Mouse (Mus musculus): ENCODE measurements around the gene Svs4.
"Not testable (repeated sequence)": the region's sequence is repeated elsewhere in the genome, so short reads cannot be mapped to it uniquely, and the experiment has no call there.

Gene Svs4

DNA sequence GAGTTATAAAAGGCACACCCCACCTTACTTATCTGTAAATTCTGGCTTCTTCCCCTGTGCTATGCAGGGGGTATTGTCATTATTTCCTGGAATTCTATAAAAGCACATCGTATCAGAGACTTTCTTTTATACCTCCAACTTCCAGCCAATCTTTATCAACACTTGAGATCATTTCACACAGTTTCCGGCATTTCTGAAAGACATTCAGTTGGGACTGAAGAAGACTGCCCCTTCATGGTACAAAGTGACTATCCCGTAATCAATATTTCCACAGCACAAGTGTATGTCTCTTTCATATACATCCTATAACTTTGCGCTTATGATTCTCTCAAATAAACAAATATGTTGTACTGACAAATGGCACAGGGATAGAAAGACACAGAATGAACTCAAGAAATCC lies at the start of gene Svs4:
TSS of gene Svs4 (minus strand) at position 101 of the 400 bp plus-strand sequence.
- DNase-seq (ENCODE audit: low read depth) = no peak

DNA sequence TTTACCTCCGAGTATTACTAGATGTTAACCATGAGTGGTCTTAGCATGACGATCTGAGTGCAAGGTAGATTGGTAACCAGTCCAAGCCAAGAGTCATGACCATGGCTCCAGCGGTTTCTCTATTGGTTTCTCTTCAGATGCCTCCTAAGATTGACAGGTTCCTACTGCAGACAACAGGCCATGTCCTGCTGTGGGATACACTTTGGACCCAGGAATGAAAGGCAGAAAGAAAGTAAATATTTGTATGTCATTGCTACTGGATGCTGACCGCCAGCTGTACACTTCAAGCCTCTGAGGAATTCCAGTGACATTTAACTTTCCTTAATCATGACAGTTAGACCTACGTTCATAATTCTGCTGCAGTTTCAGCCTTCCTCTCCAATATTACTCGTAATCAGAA lies 42.7 kb upstream of the Svs4 start:
- no peak for DNase-seq (ENCODE audit: low read depth)

DNA sequence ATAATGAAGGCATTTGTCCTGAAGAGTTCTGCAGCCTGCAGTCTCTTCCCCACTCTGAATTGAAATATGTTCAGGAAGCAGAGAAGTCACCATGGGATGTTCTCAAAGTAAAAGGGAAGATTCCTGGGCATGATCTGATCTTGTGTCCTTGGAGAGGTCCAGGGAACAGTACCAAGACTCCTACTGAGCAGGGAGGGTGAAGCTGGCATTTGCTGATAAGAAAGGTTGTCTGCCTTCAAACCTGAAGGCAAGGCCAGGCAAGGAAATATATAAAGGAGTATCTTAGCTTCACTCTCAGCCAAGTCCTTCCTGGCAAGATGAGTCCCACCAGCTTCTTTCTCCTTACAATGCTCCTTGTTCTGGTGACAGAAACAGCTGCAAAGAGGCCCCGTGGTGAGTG lies 38.2 kb upstream of the Svs4 start, which contains the start of gene Svs6:
TSS of gene Svs6 (plus strand) at position 301 of the 400 bp plus-strand sequence.
- DNase-seq (ENCODE audit: low read depth) = not testable (repeated sequence)

DNA sequence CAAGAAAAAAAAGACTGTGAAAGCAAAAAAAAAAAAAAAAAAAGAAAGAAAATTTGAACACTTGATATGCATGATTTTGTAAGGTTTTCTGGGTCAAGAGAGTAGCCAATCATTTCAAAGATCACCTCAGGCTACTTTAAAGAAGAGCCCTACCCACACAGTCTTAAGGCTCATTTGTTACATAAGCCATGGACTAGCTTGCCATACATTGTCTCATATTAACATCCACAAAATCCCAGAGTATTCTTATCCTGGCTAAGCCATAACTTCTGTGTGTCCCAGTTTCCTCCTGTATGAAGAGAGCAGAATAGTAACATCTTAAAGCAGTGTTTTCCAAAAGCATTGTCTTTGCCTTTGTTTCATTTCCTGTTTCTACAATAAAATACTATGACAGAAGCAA lies 37.2 kb upstream of the Svs4 start:
- not testable (repeated sequence) for DNase-seq (ENCODE audit: low read depth)

DNA sequence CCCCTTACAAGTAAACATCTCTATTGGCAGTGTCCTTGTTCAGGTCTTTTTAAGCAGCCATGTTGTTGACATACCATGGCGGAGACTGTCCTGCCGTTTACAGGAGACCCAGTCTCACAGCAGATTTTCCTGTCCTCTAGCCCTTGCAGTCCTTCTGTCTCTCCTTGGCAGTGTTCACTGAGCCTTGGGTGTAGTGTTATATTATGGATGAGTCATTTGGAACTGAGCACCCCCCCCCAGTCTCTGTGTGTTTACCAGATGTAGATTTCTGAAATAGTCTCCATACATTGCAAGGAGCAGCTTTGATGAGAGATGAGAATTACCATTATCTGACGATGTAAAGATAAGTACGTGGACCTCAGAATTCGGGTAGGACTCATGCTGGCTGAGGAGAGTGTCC lies 34.3 kb upstream of the Svs4 start:
- DNase-seq (ENCODE audit: low read depth) = no peak

DNA sequence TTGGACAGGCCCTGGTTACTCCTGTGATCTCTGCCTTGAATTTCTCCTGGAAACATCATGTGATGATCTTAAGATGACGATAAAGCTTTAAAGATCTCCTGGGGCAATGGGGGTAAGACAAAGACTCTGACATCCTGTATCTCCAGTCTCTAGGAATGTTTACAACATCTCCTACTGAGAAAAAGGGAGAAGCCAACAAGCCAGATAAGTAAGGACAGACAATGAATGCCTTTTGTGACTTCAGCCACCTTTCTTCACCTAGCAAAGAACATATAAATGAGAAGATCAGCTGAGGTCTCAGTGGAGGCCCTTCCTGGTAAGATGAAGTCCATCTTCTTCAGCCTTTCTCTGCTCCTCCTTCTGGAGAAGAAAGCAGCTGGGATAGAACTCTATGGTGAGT lies 10.7 kb upstream of the Svs4 start, which contains the start of gene Svs3a:
TSS of gene Svs3a (plus strand) at position 301 of the 400 bp plus-strand sequence.
- DNase-seq (ENCODE audit: low read depth) = not testable (repeated sequence)

DNA sequence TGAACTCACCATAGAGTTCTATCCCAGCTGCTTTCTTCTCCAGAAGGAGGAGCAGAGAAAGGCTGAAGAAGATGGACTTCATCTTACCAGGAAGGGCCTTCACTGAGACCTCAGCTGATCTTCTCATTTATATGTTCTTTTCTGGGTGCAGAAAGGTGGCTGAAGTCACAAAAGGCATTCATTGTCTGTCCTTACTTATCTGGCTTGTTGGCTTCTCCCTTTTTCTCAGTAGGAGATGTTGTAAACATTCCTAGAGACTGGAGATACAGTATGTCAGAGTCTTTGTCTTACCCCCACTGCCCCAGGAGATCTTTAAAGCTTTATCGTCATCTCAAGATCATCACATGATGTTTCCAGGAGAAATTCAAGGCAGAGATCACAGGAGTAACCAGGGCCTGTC lies 21.7 kb downstream of the Svs4 start, which contains the start of gene Svs3b:
TSS of gene Svs3b (minus strand) at position 101 of the 400 bp plus-strand sequence.
- DNase-seq (ENCODE audit: low read depth) = not testable (repeated sequence)

DNA sequence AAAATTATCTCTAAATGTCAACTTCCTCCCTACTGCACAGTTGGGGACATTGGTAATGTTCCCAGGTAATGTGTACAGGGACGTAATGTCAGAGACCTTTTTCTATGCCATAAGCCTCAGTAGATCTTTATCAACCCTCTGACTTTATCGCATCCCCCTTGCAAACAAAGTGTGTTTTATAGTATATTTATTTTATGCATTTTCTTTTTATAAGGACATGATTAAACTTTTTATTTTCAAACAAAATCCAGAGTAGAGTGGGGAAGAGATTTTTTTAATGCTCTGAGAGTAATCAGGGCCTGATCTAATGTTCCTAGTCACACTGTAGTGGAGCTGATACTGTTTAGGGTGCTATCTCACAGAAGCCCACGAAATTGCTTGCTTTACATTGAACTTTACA lies 39.9 kb downstream of the Svs4 start, which contains the start of gene Svs2:
TSS of gene Svs2 (minus strand) at position 101 of the 400 bp plus-strand sequence.
- DNase-seq (ENCODE audit: low read depth) = no peak

DNA sequence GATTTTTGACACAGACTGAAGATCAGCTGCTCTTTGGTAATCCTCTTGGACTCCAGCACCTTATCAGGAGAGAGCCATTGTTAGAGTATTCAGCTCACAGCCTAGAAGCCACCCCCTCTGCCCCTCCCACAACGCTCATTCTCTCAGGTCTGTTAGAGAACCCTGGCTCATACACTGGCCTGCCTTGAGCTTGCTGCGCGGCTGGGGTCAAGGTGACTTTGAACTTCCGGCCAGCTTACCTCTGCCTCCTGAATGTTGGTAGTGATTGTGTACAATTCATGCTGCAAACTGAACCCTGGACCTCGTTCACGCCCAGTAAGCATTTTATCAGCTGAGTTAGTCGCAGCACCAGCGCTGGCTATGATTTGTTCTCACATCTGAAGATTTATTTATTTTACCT lies 45.6 kb downstream of the Svs4 start:
- DNase-seq (ENCODE audit: low read depth) = no peak

DNA sequence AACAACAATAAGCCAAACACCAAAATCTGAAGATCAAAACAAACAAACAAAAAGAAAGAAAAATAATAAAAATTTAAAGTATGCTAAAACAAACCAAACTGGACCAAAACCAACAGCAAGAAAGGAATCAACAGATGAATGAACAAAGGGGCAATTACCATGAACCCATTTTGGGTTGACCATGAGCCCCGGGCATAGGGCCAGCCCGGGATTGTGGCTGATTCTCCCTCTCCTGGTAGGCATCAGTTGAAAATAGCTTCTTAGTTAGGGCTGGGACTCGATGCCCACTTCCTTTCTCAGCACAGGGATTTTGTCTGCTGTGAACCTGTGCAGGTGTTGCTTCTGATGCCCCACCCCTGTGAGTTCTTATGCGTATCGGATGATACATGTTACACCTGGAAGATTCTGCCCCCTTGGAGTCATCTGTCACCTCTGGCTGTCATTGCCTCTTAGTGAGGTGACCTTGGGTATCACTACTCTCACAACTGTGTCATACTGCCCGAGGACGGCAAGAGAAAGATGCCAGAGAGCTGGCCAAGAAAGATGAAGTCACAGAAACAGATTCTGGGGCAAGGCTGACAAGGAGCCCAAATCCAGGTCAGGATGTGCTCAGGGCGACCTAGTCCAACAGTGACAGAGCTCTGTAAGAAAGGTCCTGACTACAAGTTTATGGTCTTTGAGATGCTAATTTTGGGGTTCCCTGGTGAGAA lies 49.7 kb downstream of the Svs4 start:
- DNase-seq (ENCODE audit: low read depth) = no peak

All from c-Kit-positive CD71-positive TER-119-negative erythroid progenitor cells, embryonic 14.5 days (primary cell).